Mouse (Mus musculus): ENCODE results near the gene Zfp618.

The Zfp618 gene

GRCm38 (mm10) chr4:63068499-63069175 lies 103.3 kb downstream of the Zfp618 start:
- DNase-seq (ENCODE audit: low spot score) = no peak

- DNase-seq (ENCODE audit: low spot score) = no peak
These were observed 106.3 kb downstream of the Zfp618 start for GRCm38 (mm10) chr4:63071413-63072260.

- DNase-seq (ENCODE audit: low spot score) = no peak
These were observed 107.8 kb downstream of the Zfp618 start for GRCm38 (mm10) chr4:63073139-63073538.

GRCm38 (mm10) chr4:63079159-63079558 lies 113.8 kb downstream of the Zfp618 start:
- DNase-seq (ENCODE audit: low spot score) = no peak

GRCm38 (mm10) chr4:63084473-63084889 lies 119.1 kb downstream of the Zfp618 start:
- peak; percentile 49 for DNase-seq (ENCODE audit: low spot score)

GRCm38 (mm10) chr4:63089484-63089883 lies 124.1 kb downstream of the Zfp618 start:
- no peak for DNase-seq (ENCODE audit: low spot score)

GRCm38 (mm10) chr4:63091151-63091550 lies 125.8 kb downstream of the Zfp618 start:
- DNase-seq (ENCODE audit: low spot score) = no peak

- peak; percentile 74 for DNase-seq (ENCODE audit: low spot score)
These were observed 132.2 kb downstream of the Zfp618 start for GRCm38 (mm10) chr4:63097603-63098002.

GRCm38 (mm10) chr4:63100478-63100877 lies 135.1 kb downstream of the Zfp618 start:
- DNase-seq (ENCODE audit: low spot score) = no peak

GRCm38 (mm10) chr4:63102025-63102424 lies 136.7 kb downstream of the Zfp618 start:
- no peak for DNase-seq (ENCODE audit: low spot score)

- no peak for DNase-seq (ENCODE audit: low spot score)
These were observed 140.3 kb downstream of the Zfp618 start for GRCm38 (mm10) chr4:63105651-63106050.

- peak; percentile 54 for DNase-seq (ENCODE audit: low spot score)
These were observed 153.5 kb downstream of the Zfp618 start for GRCm38 (mm10) chr4:63118639-63119437.

GRCm38 (mm10) chr4:63124861-63125466 lies 159.6 kb downstream of the Zfp618 start:
- DNase-seq (ENCODE audit: low spot score) = no peak

- no peak for DNase-seq (ENCODE audit: low spot score)
These were observed 164.7 kb downstream of the Zfp618 start for GRCm38 (mm10) chr4:63129891-63130624.

GRCm38 (mm10) chr4:63147268-63147667 lies 181.9 kb downstream of the Zfp618 start:
- DNase-seq (ENCODE audit: low spot score) = no peak

GRCm38 (mm10) chr4:63151127-63151526 lies 185.8 kb downstream of the Zfp618 start:
- no peak for DNase-seq (ENCODE audit: low spot score)

GRCm38 (mm10) chr4:63154028-63154427 lies 188.7 kb downstream of the Zfp618 start:
- no peak for DNase-seq (ENCODE audit: low spot score)

GRCm38 (mm10) chr4:63154699-63155098 lies 189.3 kb downstream of the Zfp618 start, which contains the start of gene Ambp:
TSS of gene Ambp (minus strand) at chr4:63154799.
- no peak for DNase-seq (ENCODE audit: low spot score)

GRCm38 (mm10) chr4:63155596-63155995 lies 190.2 kb downstream of the Zfp618 start:
- no peak for DNase-seq (ENCODE audit: low spot score)

GRCm38 (mm10) chr4:63156726-63157634 lies 191.6 kb downstream of the Zfp618 start:
- DNase-seq (ENCODE audit: low spot score) = no peak

All from ovary, adult 18-20 months (tissue).